Mouse (Mus musculus) kidney, adult 2 months (tissue): Measurements from ENCODE around the gene Lrrc75a. TPM values are rescaled to one million over a fixed set of nuclear protein-coding genes. Genes with fewer than 3 reads are reported as not detected.

Source experiments
- DNase-seq: peaks from one replicate; pipeline ENCODE4 v3.0.0; 2021
- H3K27ac ChIP-seq: fragments of 200-500 bp; 2 replicates; pipeline ENCODE4 v1.5.1; 2012; ENCODE audit warnings: low read depth, low read length, control low read depth, inconsistent platforms; ENCODE audit not compliant: insufficient read depth
- H3K27me3 ChIP-seq: fragments of 200-500 bp; replicated peaks from 2 replicates; pipeline ENCODE4 v1.6.1; 2012; ENCODE audit warnings: mild to moderate bottlenecking, moderate library complexity, low read length, inconsistent platforms; ENCODE audit not compliant: control insufficient read depth, insufficient read depth
- H3K36me3 ChIP-seq: fragments of 200-500 bp; 2 replicates; pipeline ENCODE4 v1.6.1; 2012; ENCODE audit warnings: mild to moderate bottlenecking, moderate library complexity, low read length, inconsistent platforms; ENCODE audit not compliant: control insufficient read depth, insufficient read depth
- H3K4me1 ChIP-seq: fragments of 200-500 bp; 2 replicates; pipeline ENCODE4 v1.6.1; 2011; ENCODE audit warnings: low read length; ENCODE audit not compliant: control insufficient read depth, insufficient read depth
- H3K4me3 ChIP-seq: fragments of 200-500 bp; 2 replicates; pipeline ENCODE4 v1.5.1; 2011; ENCODE audit warnings: mild to moderate bottlenecking, low read depth, low read length, control low read depth; ENCODE audit not compliant: insufficient read depth
- CTCF ChIP-seq: fragments of 200-500 bp; conservative IDR thresholded peaks from 2 replicates; pipeline ENCODE4 v1.5.1; 2011; ENCODE audit warnings: low read depth, mild to moderate bottlenecking, control low read depth, low read length, moderate library complexity, mixed read lengths; ENCODE audit not compliant: insufficient read depth, insufficient read length
- POLR2A ChIP-seq: fragments of 200-500 bp; IDR thresholded peaks from one replicate; pipeline ENCODE4 v1.6.1; 2011; ENCODE audit warnings: low read depth, low read length, control low read depth
- WGBS: fragments of 180-500 bp; shearing (Covaris S2); methylation state at CpG from one replicate; pipeline ENCODE4 v1.1.7; 2018; 5-methylcytosine and 5-hydroxymethylcytosine counted together
- polyA plus RNA-seq: library from polyadenylated mRNA; depleted of rRNA; stranded (reverse); fragments of >200 nt; gene quantifications from 2 replicates; pipeline ENCODE4 v1.2.3, GENCODE M21; 2012

Lrrc75a gene
- polyA plus RNA-seq, 1 experiment, result 8.0 TPM

GRCm38 (mm10) chr11:62574703-62575085 is 73.6 kb downstream of the Lrrc75a start:
- no peaks in the 10 kb centered on the region for H3K27me3 ChIP-seq
- H3K36me3 ChIP-seq, result no peaks in the 10 kb centered on the region
- H3K27ac ChIP-seq, result no peak overlapping the region
- H3K4me3 ChIP-seq, result no peak overlapping the region
- TF ChIP-seq CTCF (no peak), POLR2A (no peak)
- 71% methylated on average over 4 of the region's 4 CpGs for WGBS
- DNase-seq, result no peak
- no peaks in the 10 kb centered on the region for H3K4me1 ChIP-seq

- Histone ChIP-seq H3K4me1 (no peaks in the 10 kb centered on the region), H3K27me3 (no peaks in the 10 kb centered on the region), H3K36me3 (no peaks in the 10 kb centered on the region), H3K27ac (no peak within 1 kb of the TSS), H3K4me3 (no peak within 1 kb of the TSS)
- DNase-seq, result no peak
- WGBS, result 78% methylated on average over 6 of the region's 6 CpGs
- no peak for TF ChIP-seq POLR2A
- no peak for TF ChIP-seq CTCF
Measured at GRCm38 (mm10) chr11:62573959-62574702, 74.2 kb downstream of the Lrrc75a start, which contains the start of gene Trpv2. Gene Trpv2, plus strand, starts transcription at chr11:62574486.

- TF ChIP-seq CTCF, result no peak
- TF ChIP-seq POLR2A, result no peak
- Histone ChIP-seq H3K27ac (no peak overlapping the region), H3K36me3 (no peaks in the 10 kb centered on the region), H3K4me3 (no peak overlapping the region), H3K27me3 (no peaks in the 10 kb centered on the region), H3K4me1 (peaks cover 4% of the 10 kb centered on the region; the same call in 1 of the 2 replicates)
- WGBS, result 83% methylated on average over 3 of the region's 3 CpGs
- DNase-seq, result no peak
Measured at GRCm38 (mm10) chr11:62568300-62568699, 80.0 kb downstream of the Lrrc75a start.

GRCm38 (mm10) chr11:62566211-62566610 is 82.1 kb downstream of the Lrrc75a start:
- Histone ChIP-seq H3K27me3 (no peaks in the 10 kb centered on the region), H3K4me3 (no peak overlapping the region), H3K27ac (no peak overlapping the region), H3K36me3 (no peaks in the 10 kb centered on the region), H3K4me1 (peaks cover 4% of the 10 kb centered on the region; the same call in 1 of the 2 replicates)
- DNase-seq, result no peak
- 34% methylated on average over 1 of the region's 1 CpGs for WGBS
- TF ChIP-seq CTCF (no peak), POLR2A (no peak)

- no peak for DNase-seq
- WGBS, result 55% methylated on average over 7 of the region's 7 CpGs
- no peak overlapping the region for H3K27ac ChIP-seq
Measured at GRCm38 (mm10) chr11:62565747-62566146, 82.6 kb downstream of the Lrrc75a start.

GRCm38 (mm10) chr11:62563590-62563989 is 84.7 kb downstream of the Lrrc75a start:
- H3K27ac ChIP-seq, result no peak overlapping the region
- DNase-seq, result no peak
- no peaks in the 10 kb centered on the region for H3K36me3 ChIP-seq
- H3K4me3 ChIP-seq, result no peak overlapping the region
- no peak for TF ChIP-seq CTCF
- TF ChIP-seq POLR2A, result no peak
- H3K27me3 ChIP-seq, result no peaks in the 10 kb centered on the region
- H3K4me1 ChIP-seq, result peaks cover 13% of the 10 kb centered on the region
- WGBS, result 91% methylated on average over 2 of the region's 2 CpGs

More at GRCm38 (mm10) chr11:62565747-62566146, 82.6 kb downstream of the Lrrc75a start:
- Histone ChIP-seq H3K36me3 (no peaks in the 10 kb centered on the region), H3K4me3 (no peak overlapping the region), H3K27me3 (no peaks in the 10 kb centered on the region), H3K4me1 (peaks cover 4% of the 10 kb centered on the region; the same call in 1 of the 2 replicates)
- TF ChIP-seq CTCF (no peak), POLR2A (no peak)

- WGBS, result 54% methylated on average over 43 of the region's 43 CpGs
- no peaks in the 10 kb centered on the region for H3K27me3 ChIP-seq
- H3K4me3 ChIP-seq, result peak overlapping the region; percentile 46; the same call in 1 of the 2 replicates
- TF ChIP-seq POLR2A (no peak), CTCF (no peak)
- H3K27ac ChIP-seq, result no peak overlapping the region
- H3K4me1 ChIP-seq, result peaks cover 16% of the 10 kb centered on the region
- no peaks in the 10 kb centered on the region for H3K36me3 ChIP-seq
- no peak for DNase-seq
Measured at GRCm38 (mm10) chr11:62560463-62561016, 87.8 kb downstream of the Lrrc75a start.
